In the genomic region with DNA sequence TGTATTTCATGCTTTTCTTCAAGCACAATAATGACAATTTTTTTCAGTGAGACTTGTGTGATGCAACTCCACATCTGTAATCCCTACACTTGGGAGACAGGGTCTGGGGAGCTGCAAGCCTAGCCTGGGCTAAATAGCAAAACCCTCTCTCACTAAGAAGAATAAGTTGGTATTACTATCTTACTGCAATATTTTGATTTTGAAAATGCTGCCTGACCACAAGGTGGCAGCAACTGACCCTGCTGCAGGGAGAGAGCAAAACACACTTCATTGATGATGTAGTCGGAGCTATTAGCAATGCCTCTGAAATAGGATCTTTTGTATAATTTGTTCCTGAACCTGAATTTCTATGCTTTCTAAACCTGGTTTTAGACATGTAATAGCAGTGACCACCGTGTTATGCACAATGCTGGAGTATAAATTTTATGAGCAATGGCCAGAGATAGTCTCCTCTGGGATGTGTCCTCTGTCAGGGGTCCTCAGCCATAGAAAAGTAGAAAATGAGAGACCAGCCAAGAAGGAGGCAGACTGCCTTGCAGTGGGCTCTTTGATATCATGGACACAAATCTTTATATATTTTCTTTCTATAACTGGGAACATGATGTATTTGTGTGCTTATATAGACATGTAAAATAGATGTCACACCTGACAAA, we compare ENCODE assay signal across 8 mouse cellular contexts. TPM values are rescaled to one million over a fixed set of nuclear protein-coding genes. Genes with fewer than 3 reads are reported as not detected.
DNase-seq lines count a peak whose midpoint lies in the region; ATAC-seq lines count a peak whose summit lies in the region.

No protein-coding gene starts in this region.

- H3K27me3 ChIP-seq in forebrain, embryonic 11.5 days (ENCODE audit: control insufficient read depth, insufficient read depth, low read length), result no peaks in the 10 kb centered on the region
- no peaks in the 10 kb centered on the region for H3K27me3 ChIP-seq in kidney, embryonic 16.5 days (ENCODE audit: insufficient read depth, low read length)
- H3K27me3 ChIP-seq in lung, embryonic 16.5 days (ENCODE audit: control insufficient read depth, insufficient read depth, low read depth, low read length), result no peaks in the 10 kb centered on the region

- 29% methylated on average over 2 of the region's 2 CpGs for WGBS in forebrain, embryonic 11.5 days
- 21% methylated on average over 2 of the region's 2 CpGs for WGBS in kidney, embryonic 16.5 days
- 26% methylated on average over 2 of the region's 2 CpGs for WGBS in lung, embryonic 16.5 days

- peak; percentile 44 for ATAC-seq in forebrain, embryonic 11.5 days (replicated peaks; ENCODE audit: low FRiP score)
- ATAC-seq in kidney, embryonic 16.5 days (ENCODE audit: low FRiP score, low TSS enrichment), result peak; percentile 19; the same call in 1 of the 2 replicates
- ATAC-seq in lung, embryonic 16.5 days (ENCODE audit: low read depth), result 0 out of 2 replicates have a peak, but pooled peaks have one; percentile 43

- peak; percentile 18 for DNase-seq in gastrocnemius, adult 18-20 months (ENCODE audit: low spot score)
- DNase-seq in gastrocnemius, postnatal 36 days, result no peak
- DNase-seq in CD4-positive, CD25-positive, alpha-beta regulatory T cell, adult 2 months (ENCODE audit: low read depth, low spot score), result peak; percentile 79
- DNase-seq in brain, embryonic 18.5 days (ENCODE audit: low read depth, low spot score), result peak; percentile 30
- peak; percentile 67 for DNase-seq in forebrain, embryonic 11.5 days (ENCODE audit: low spot score)
- DNase-seq in retina, embryonic 14.5 days (ENCODE audit: low spot score), result peak; percentile 76

- no peak overlapping the region for H3K4me3 ChIP-seq in forebrain, embryonic 11.5 days (ENCODE audit: low read depth, low read length)
- H3K4me3 ChIP-seq in kidney, embryonic 16.5 days (ENCODE audit: low read length), result no peak overlapping the region
- no peak overlapping the region for H3K4me3 ChIP-seq in lung, embryonic 16.5 days (ENCODE audit: low read length)

- H3K9me3 ChIP-seq in forebrain, embryonic 11.5 days (ENCODE audit: control insufficient read depth, low read length), result no peaks in the 10 kb centered on the region
- no peaks in the 10 kb centered on the region for H3K9me3 ChIP-seq in kidney, embryonic 16.5 days (ENCODE audit: low read length)
- no peaks in the 10 kb centered on the region for H3K9me3 ChIP-seq in lung, embryonic 16.5 days (ENCODE audit: control insufficient read depth, low read length)

- no peak overlapping the region for H3K9ac ChIP-seq in forebrain, embryonic 11.5 days (ENCODE audit: low read length)
- no peak overlapping the region for H3K9ac ChIP-seq in kidney, embryonic 16.5 days (replicated peaks; ENCODE audit: low read length)
- H3K9ac ChIP-seq in lung, embryonic 16.5 days (ENCODE audit: low read length), result no peak overlapping the region

- H3K4me2 ChIP-seq in forebrain, embryonic 11.5 days (ENCODE audit: low read depth, low read length, severe bottlenecking), result no peak overlapping the region
- no peak overlapping the region for H3K4me2 ChIP-seq in kidney, embryonic 16.5 days (replicated peaks; ENCODE audit: low read depth, low read length)
- H3K4me2 ChIP-seq in lung, embryonic 16.5 days (ENCODE audit: low read depth, low read length), result no peak overlapping the region

- no peaks in the 10 kb centered on the region for H3K36me3 ChIP-seq in forebrain, embryonic 11.5 days (ENCODE audit: control insufficient read depth, insufficient read depth, low read length)
- H3K36me3 ChIP-seq in kidney, embryonic 16.5 days (ENCODE audit: insufficient read depth, low read length), result no peaks in the 10 kb centered on the region
- no peaks in the 10 kb centered on the region for H3K36me3 ChIP-seq in lung, embryonic 16.5 days (ENCODE audit: control insufficient read depth, insufficient read depth, low read length)

- H3K4me1 ChIP-seq in forebrain, embryonic 11.5 days (replicated peaks; ENCODE audit: control insufficient read depth, insufficient read depth, low read length), result no peaks in the 10 kb centered on the region
- H3K4me1 ChIP-seq in kidney, embryonic 16.5 days (ENCODE audit: insufficient read depth, low read length), result no peaks in the 10 kb centered on the region
- no peaks in the 10 kb centered on the region for H3K4me1 ChIP-seq in lung, embryonic 16.5 days (replicated peaks; ENCODE audit: control insufficient read depth, insufficient read depth, low read length)

- no peak overlapping the region for H3K27ac ChIP-seq in forebrain, embryonic 11.5 days (ENCODE audit: low read depth, low read length)
- H3K27ac ChIP-seq in kidney, embryonic 16.5 days (ENCODE audit: low read length), result no peak overlapping the region
- H3K27ac ChIP-seq in lung, embryonic 16.5 days (ENCODE audit: low read length), result no peak overlapping the region

- intact Hi-C loops in gastrocnemius, postnatal 36 days (cut with DNase I), result loop anchor here (5.0 kb wide), 1 partner anchor 326 kb away; no protein-coding TSS in a partner anchor

RNA-seq across cellular contexts. Expression of a gene that starts 18.5 kb away (rescaled TPM):
- under 1 TPM; 0.47 to 0.55 TPM for total RNA-seq in gastrocnemius, adult 18-20 months (2021)
- total RNA-seq in gastrocnemius, postnatal 36 days (2021), result under 1 TPM; 0.57 to 0.84 TPM
- 4.8 and 5.1 TPM in 2 replicates for polyA plus RNA-seq in forebrain, embryonic 11.5 days (2014; fragmentation: Nextera tagmentation; extraction: Ambion mirVana)
- polyA plus RNA-seq in kidney, embryonic 16.5 days (2015; fragmentation: Nextera tagmentation; extraction: Ambion mirVana), result 2.2 and 4.0 TPM in 2 replicates
- polyA plus RNA-seq in lung, embryonic 16.5 days (2015; fragmentation: Nextera tagmentation; extraction: Ambion mirVana), result 3.5 and 4.2 TPM in 2 replicates

Comparison
In these comparisons a context has a peak if more than half of its experiments do, and no peak if none do; other contexts are left out.
1. DNase-seq: peak in gastrocnemius, adult 18-20 months (single experiment), CD4-positive, CD25-positive, alpha-beta regulatory T cell, adult 2 months (single experiment), brain, embryonic 18.5 days (single experiment), forebrain, embryonic 11.5 days (single experiment) and retina, embryonic 14.5 days (single experiment); none in gastrocnemius, postnatal 36 days (0 of 2).
2. Peak in every context shown above with its lines, with median percentiles within 50 percentile points of each other: ATAC-seq.